ENCODE assay signal across 16 mouse cellular contexts in genomic region chrX:90927989-90928388, GRCm38 (mm10). TPM values are rescaled to one million over a fixed set of nuclear protein-coding genes. Genes with fewer than 3 reads are reported as not detected.
A peak's percentile ranks its signal among the peaks of the same experiment; 100 is the strongest.
DNase-seq lines count a peak whose midpoint lies in the region; ATAC-seq and TF ChIP-seq lines count a peak whose summit lies in the region.
"Had no signal": no experiment of that assay in that cellular context is flagged by ENCODE, and none has a peak within 500 bp of the region (broad histone marks: within the 10 kb centered on the region; RNA-seq: fewer than 3 reads in every experiment).

No protein-coding gene starts in this region.

- no peaks in the 10 kb centered on the region for H3K27me3 ChIP-seq in heart, adult 2 months (ENCODE audit: control insufficient read depth, insufficient read depth, low read length)
- H3K27me3 ChIP-seq in heart, embryonic 10.5 days (ENCODE audit: insufficient read depth, poor library complexity, severe bottlenecking), result no peaks in the 10 kb centered on the region
- no peaks in the 10 kb centered on the region for H3K27me3 ChIP-seq in liver, postnatal 0 days (ENCODE audit: insufficient read depth, low read length)
- H3K27me3 ChIP-seq in liver, embryonic 12.5 days (replicated peaks), result no peaks in the 10 kb centered on the region
- no peaks in the 10 kb centered on the region for H3K27me3 ChIP-seq in heart, embryonic 12.5 days (replicated peaks)
- H3K27me3 ChIP-seq: lung, embryonic 15.5 days had no signal

- ATAC-seq in liver, postnatal 0 days, result no peak
- no peak for ATAC-seq in liver, embryonic 12.5 days
- ATAC-seq in heart, embryonic 12.5 days (ENCODE audit: insufficient number of reproducible peaks, low FRiP score), result no peak

- TF ChIP-seq POLR2A in heart, adult 2 months (IDR thresholded peaks at IDR 0.05; ENCODE audit: insufficient read depth, low read depth, low read length), result no peak

- H3K4me1 ChIP-seq in heart, adult 2 months (ENCODE audit: control insufficient read depth, insufficient read depth, low read length), result no peaks in the 10 kb centered on the region
- H3K4me1 ChIP-seq in heart, embryonic 10.5 days, result no peaks in the 10 kb centered on the region
- no peaks in the 10 kb centered on the region for H3K4me1 ChIP-seq in liver, postnatal 0 days (ENCODE audit: insufficient read depth)
- no peaks in the 10 kb centered on the region for H3K4me1 ChIP-seq in liver, embryonic 12.5 days
- no peaks in the 10 kb centered on the region for H3K4me1 ChIP-seq in heart, embryonic 12.5 days (replicated peaks)
- H3K4me1 ChIP-seq: lung, embryonic 15.5 days had no signal

- no peak for DNase-seq in heart, adult 2 months
- DNase-seq in heart, embryonic 10.5 days (ENCODE audit: low spot score), result no peak
- no peak for DNase-seq in liver, postnatal 0 days
- peak; percentile 8 for DNase-seq in R1 (ENCODE audit: low read depth, low spot score)
- DNase-seq in retina, embryonic 14.5 days (ENCODE audit: low spot score), result peak; percentile 24
- no peak for DNase-seq in yolk sac, embryonic 10.5 days (ENCODE audit: low spot score)
- DNase-seq: gastrocnemius, adult 2 months; kidney, postnatal 4 days; thymus, adult 18-20 months had no signal

- H3K36me3 ChIP-seq in heart, adult 2 months (ENCODE audit: control insufficient read depth, insufficient read depth, low read length), result no peaks in the 10 kb centered on the region
- no peaks in the 10 kb centered on the region for H3K36me3 ChIP-seq in heart, embryonic 10.5 days
- no peaks in the 10 kb centered on the region for H3K36me3 ChIP-seq in liver, postnatal 0 days (replicated peaks; ENCODE audit: insufficient read depth, low read length)
- no peaks in the 10 kb centered on the region for H3K36me3 ChIP-seq in liver, embryonic 12.5 days
- H3K36me3 ChIP-seq in heart, embryonic 12.5 days, result no peaks in the 10 kb centered on the region
- H3K36me3 ChIP-seq: lung, embryonic 15.5 days had no signal

- H3K9ac ChIP-seq in heart, adult 2 months (ENCODE audit: low read depth, low read length), result no peak overlapping the region
- no peak overlapping the region for H3K9ac ChIP-seq in liver, postnatal 0 days (replicated peaks)
- H3K9ac ChIP-seq in liver, embryonic 12.5 days, result no peak overlapping the region
- no peak overlapping the region for H3K9ac ChIP-seq in heart, embryonic 12.5 days
- H3K9ac ChIP-seq: lung, embryonic 15.5 days had no signal

- H3K4me3 ChIP-seq in heart, adult 2 months, result no peak overlapping the region
- no peak overlapping the region for H3K4me3 ChIP-seq in heart, embryonic 10.5 days
- H3K4me3 ChIP-seq in liver, postnatal 0 days (ENCODE audit: low read depth, low read length), result no peak overlapping the region
- H3K4me3 ChIP-seq in liver, embryonic 12.5 days, result no peak overlapping the region
- H3K4me3 ChIP-seq in heart, embryonic 12.5 days, result no peak overlapping the region
- H3K4me3 ChIP-seq: gastrocnemius, adult 2 months; lung, embryonic 15.5 days had no signal

- no peak for TF ChIP-seq EP300 in heart, adult 2 months (IDR thresholded peaks at IDR 0.05; ENCODE audit: insufficient read depth, low read depth, low read length)
- no peak for TF ChIP-seq EP300 in liver, postnatal 0 days (IDR thresholded peaks at IDR 0.05; ENCODE audit: low read depth)

- intact Hi-C loops in heart, adult 2 months (cut with DNase I), result no loop called here

- TF ChIP-seq CTCF in heart, adult 2 months (IDR thresholded peaks at IDR 0.05), result peak; percentile 30
- peak; percentile 18 for TF ChIP-seq CTCF in liver, postnatal 0 days (IDR thresholded peaks at IDR 0.05; ENCODE audit: low read depth)

- H3K9me3 ChIP-seq in heart, embryonic 10.5 days, result no peaks in the 10 kb centered on the region
- no peaks in the 10 kb centered on the region for H3K9me3 ChIP-seq in liver, postnatal 0 days (ENCODE audit: low read length)
- no peaks in the 10 kb centered on the region for H3K9me3 ChIP-seq in liver, embryonic 12.5 days (replicated peaks)
- no peaks in the 10 kb centered on the region for H3K9me3 ChIP-seq in heart, embryonic 12.5 days (replicated peaks)
- H3K9me3 ChIP-seq: lung, embryonic 15.5 days had no signal

- H3K4me2 ChIP-seq in liver, postnatal 0 days (ENCODE audit: low read depth, low read length), result no peak overlapping the region
- H3K4me2 ChIP-seq in liver, embryonic 12.5 days, result no peak overlapping the region
- H3K4me2 ChIP-seq in heart, embryonic 12.5 days, result no peak overlapping the region
- H3K4me2 ChIP-seq: lung, embryonic 15.5 days had no signal

- H3K79me2 ChIP-seq in heart, adult 2 months (replicated peaks; ENCODE audit: control insufficient read depth, insufficient read depth, low read length), result no peaks in the 10 kb centered on the region

- WGBS in heart, adult 2 months, result 50% methylated on average over 1 of the region's 1 CpGs
- 56% methylated on average over 1 of the region's 1 CpGs for WGBS in heart, embryonic 10.5 days
- 57% methylated on average over 1 of the region's 1 CpGs for WGBS in liver, postnatal 0 days (ENCODE audit: insufficient replicate concordance)
- WGBS in liver, embryonic 12.5 days (ENCODE audit: insufficient replicate concordance), result 50% methylated on average over 1 of the region's 1 CpGs
- WGBS in heart, embryonic 12.5 days, result 62% methylated on average over 1 of the region's 1 CpGs

- no peak overlapping the region for H3K27ac ChIP-seq in heart, adult 2 months
- H3K27ac ChIP-seq in heart, embryonic 10.5 days, result no peak overlapping the region
- no peak overlapping the region for H3K27ac ChIP-seq in liver, postnatal 0 days (ENCODE audit: low read depth)
- H3K27ac ChIP-seq in liver, embryonic 12.5 days, result no peak overlapping the region
- no peak overlapping the region for H3K27ac ChIP-seq in heart, embryonic 12.5 days (ENCODE audit: poor library complexity, severe bottlenecking)
- H3K27ac ChIP-seq: gastrocnemius, adult 2 months; lung, embryonic 15.5 days had no signal

RNA-seq across cellular contexts. Expression of gene Gm44, which starts 36.0 kb away (rescaled TPM):
- total RNA-seq in heart, adult 2 months (2021), result not detected
- not detected in 2 replicates for polyA plus RNA-seq in heart, adult 2 months (2012; rRNA removed)
- polyA plus RNA-seq in heart, embryonic 10.5 days (2016; fragmentation: Nextera tagmentation; extraction: Ambion mirVana), result not detected in 2 replicates
- polyA plus RNA-seq in liver, postnatal 0 days (2015; fragmentation: Nextera tagmentation; extraction: Ambion mirVana), result not detected in 2 replicates
- polyA plus RNA-seq in liver, embryonic 12.5 days (2016; fragmentation: Nextera tagmentation; extraction: Ambion mirVana), result not detected in 2 replicates
- polyA plus RNA-seq in heart, embryonic 12.5 days (2016; fragmentation: Nextera tagmentation; extraction: Ambion mirVana), result not detected in 2 replicates
- total RNA-seq: gastrocnemius, adult 2 months; megakaryocyte-erythroid progenitor cell, adult 5-6 weeks had no signal
- polyA plus RNA-seq: heart, embryonic 14.5 days; limb, embryonic 11.5 days; lung, embryonic 15.5 days; neural tube, embryonic 11.5 days had no signal

Comparison
In these comparisons a context has a peak if more than half of its experiments do, and no peak if none do; other contexts are left out.
1. DNase-seq: peak in R1 (single experiment) and retina, embryonic 14.5 days (single experiment); none in heart, adult 2 months (0 of 2), heart, embryonic 10.5 days (single experiment), liver, postnatal 0 days (single experiment) and yolk sac, embryonic 10.5 days (single experiment).